ENCODE assay signal across 8 mouse cellular contexts in genomic region chr19:37375755-37376615, GRCm38 (mm10). TPM values are rescaled to one million over a fixed set of nuclear protein-coding genes. Genes with fewer than 3 reads are reported as not detected.
DNase-seq lines count a peak whose midpoint lies in the region; ATAC-seq and TF ChIP-seq lines count a peak whose summit lies in the region.

Gene Kif11, plus strand, starts transcription at chr19:37376403.

- peaks cover 56% of the 10 kb centered on the region for H3K79me2 ChIP-seq in C2C12 (ENCODE audit: control insufficient read depth, insufficient read depth)
- H3K79me2 ChIP-seq in liver, adult 2 months (ENCODE audit: control insufficient read depth, insufficient read depth, low read length), result peaks cover 3% of the 10 kb centered on the region; the same call in 1 of the 2 replicates
- peaks cover 46% of the 10 kb centered on the region for H3K79me2 ChIP-seq in myocyte (ENCODE audit: control insufficient read depth, insufficient read depth)

- peak; percentile 71; the same call in 1 of the 2 replicates for TF ChIP-seq POLR2A in brain, embryonic 14.5 days (IDR thresholded peaks at IDR 0.05; ENCODE audit: borderline replicate concordance, extremely low read depth, insufficient read depth, insufficient read length, poor library complexity, severe bottlenecking)
- peak; percentile 76 for TF ChIP-seq POLR2A in liver, adult 2 months (IDR thresholded peaks at IDR 0.05; ENCODE audit: extremely low read depth, insufficient read depth, low read length)
- peak; percentile 92 for TF ChIP-seq POLR2A in myocyte (IDR thresholded peaks at IDR 0.05; ENCODE audit: insufficient read length, low read depth)

- H3ac ChIP-seq in C2C12 (ENCODE audit: control insufficient read depth, insufficient read length, low read depth), result peak within 1 kb of the TSS; percentile 95
- H3ac ChIP-seq in myocyte (ENCODE audit: control insufficient read depth, insufficient read length), result peak within 1 kb of the TSS; percentile 20

- under 1% methylated on average over 73 of the region's 73 CpGs for WGBS in heart, embryonic 11.5 days (ENCODE audit: insufficient replicate concordance)
- under 1% methylated on average over 73 of the region's 73 CpGs for WGBS in kidney, embryonic 16.5 days
- WGBS in liver, adult 2 months, result under 1% methylated on average over 73 of the region's 73 CpGs

- TF ChIP-seq CTCF in C2C12 (IDR thresholded peaks at IDR 0.05; ENCODE audit: control insufficient read depth, insufficient read depth, insufficient read length), result no peak
- no peak for TF ChIP-seq CTCF in brain, embryonic 14.5 days (IDR thresholded peaks at IDR 0.05; ENCODE audit: borderline replicate concordance, extremely low read depth, insufficient read depth, insufficient read length)
- no peak for TF ChIP-seq CTCF in liver, adult 2 months (IDR thresholded peaks at IDR 0.05; ENCODE audit: low read depth, low read length)

- H3K27me3 ChIP-seq in C2C12 (ENCODE audit: control insufficient read depth, insufficient read depth, insufficient read length) (no peaks in the 10 kb centered on the region), myocyte (ENCODE audit: control insufficient read depth, insufficient read depth, insufficient read length) (no peaks in the 10 kb centered on the region)
- no peaks in the 10 kb centered on the region for H3K27me3 ChIP-seq in erythroblast, embryonic 14.5 days (ENCODE audit: control insufficient read depth)
- H3K27me3 ChIP-seq in heart, embryonic 11.5 days (ENCODE audit: control insufficient read depth, insufficient read depth, low read length), result no peaks in the 10 kb centered on the region
- no peaks in the 10 kb centered on the region for H3K27me3 ChIP-seq in kidney, embryonic 16.5 days (ENCODE audit: insufficient read depth, low read length)
- no peaks in the 10 kb centered on the region for H3K27me3 ChIP-seq in liver, adult 2 months (ENCODE audit: control insufficient read depth, insufficient read depth, low read length)
- no peaks in the 10 kb centered on the region for H3K27me3 ChIP-seq in splenic B cell, adult 2 months (ENCODE audit: control insufficient read depth, insufficient read depth, low read length, poor library complexity, severe bottlenecking)

- H3K4me1 ChIP-seq in erythroblast, embryonic 14.5 days (ENCODE audit: control insufficient read depth), result peaks cover 47% of the 10 kb centered on the region
- H3K4me1 ChIP-seq in heart, embryonic 11.5 days (ENCODE audit: control insufficient read depth, insufficient read depth, low read length), result no peaks in the 10 kb centered on the region
- peaks cover 27% of the 10 kb centered on the region for H3K4me1 ChIP-seq in kidney, embryonic 16.5 days (ENCODE audit: insufficient read depth, low read length)
- H3K4me1 ChIP-seq in liver, adult 2 months (ENCODE audit: control insufficient read depth, insufficient read depth, low read length), result peaks cover 3% of the 10 kb centered on the region; the same call in 1 of the 2 replicates

- H3K27ac ChIP-seq in heart, embryonic 11.5 days (ENCODE audit: low read depth, low read length), result peak within 1 kb of the TSS; percentile 96
- peak within 1 kb of the TSS; percentile 98 for H3K27ac ChIP-seq in kidney, embryonic 16.5 days (ENCODE audit: low read length)
- H3K27ac ChIP-seq in liver, adult 2 months (replicated peaks; ENCODE audit: insufficient read depth, low read depth, low read length), result peak within 1 kb of the TSS; percentile 72

- no peaks in the 10 kb centered on the region for H3K9me3 ChIP-seq in erythroblast, embryonic 14.5 days (ENCODE audit: control insufficient read depth, low read length)
- no peaks in the 10 kb centered on the region for H3K9me3 ChIP-seq in heart, embryonic 11.5 days (replicated peaks; ENCODE audit: control insufficient read depth, low read length)
- H3K9me3 ChIP-seq in kidney, embryonic 16.5 days (ENCODE audit: low read length), result no peaks in the 10 kb centered on the region

- H3K9ac ChIP-seq in heart, embryonic 11.5 days (ENCODE audit: low read depth, low read length), result peak within 1 kb of the TSS; percentile 90
- H3K9ac ChIP-seq in kidney, embryonic 16.5 days (replicated peaks; ENCODE audit: low read length), result peak within 1 kb of the TSS; percentile 88
- H3K9ac ChIP-seq in liver, adult 2 months (ENCODE audit: low read depth, low read length), result peak within 1 kb of the TSS; percentile 67

- peak within 1 kb of the TSS; percentile 92 for H3K4me3 ChIP-seq in C2C12 (ENCODE audit: insufficient read depth, poor library complexity, severe bottlenecking)
- peak within 1 kb of the TSS; percentile 100 for H3K4me3 ChIP-seq in erythroblast, embryonic 14.5 days (replicated peaks)
- H3K4me3 ChIP-seq in heart, embryonic 11.5 days (ENCODE audit: low read depth, low read length), result peak within 1 kb of the TSS; percentile 86
- peak within 1 kb of the TSS; percentile 98 for H3K4me3 ChIP-seq in kidney, embryonic 16.5 days (ENCODE audit: low read length)
- peak within 1 kb of the TSS; percentile 84 for H3K4me3 ChIP-seq in liver, adult 2 months (ENCODE audit: insufficient read depth, low read depth, low read length)
- peak within 1 kb of the TSS; percentile 89 for H3K4me3 ChIP-seq in myocyte

- peaks cover 16% of the 10 kb centered on the region for H3K36me3 ChIP-seq in C2C12 (ENCODE audit: control insufficient read depth, insufficient read depth)
- H3K36me3 ChIP-seq in erythroblast, embryonic 14.5 days (ENCODE audit: control insufficient read depth), result peaks cover 33% of the 10 kb centered on the region
- H3K36me3 ChIP-seq in heart, embryonic 11.5 days (ENCODE audit: control insufficient read depth, insufficient read depth, low read length), result no peaks in the 10 kb centered on the region
- H3K36me3 ChIP-seq in kidney, embryonic 16.5 days (ENCODE audit: insufficient read depth, low read length), result no peaks in the 10 kb centered on the region
- no peaks in the 10 kb centered on the region for H3K36me3 ChIP-seq in liver, adult 2 months (ENCODE audit: control insufficient read depth, insufficient read depth, low read length)
- no peaks in the 10 kb centered on the region for H3K36me3 ChIP-seq in myocyte (ENCODE audit: control insufficient read depth, insufficient read depth)
- H3K36me3 ChIP-seq in splenic B cell, adult 2 months (ENCODE audit: control insufficient read depth, insufficient read depth, low read length, poor library complexity, severe bottlenecking), result no peaks in the 10 kb centered on the region

- H3K4me2 ChIP-seq in heart, embryonic 11.5 days, result peak within 1 kb of the TSS; percentile 79
- H3K4me2 ChIP-seq in kidney, embryonic 16.5 days (replicated peaks; ENCODE audit: low read depth, low read length), result peak within 1 kb of the TSS; percentile 72
- peak within 1 kb of the TSS; percentile 84 for H3K4me2 ChIP-seq in myocyte (ENCODE audit: low read depth)

- ATAC-seq in heart, embryonic 11.5 days (replicated peaks; ENCODE audit: insufficient number of reproducible peaks, low FRiP score, low TSS enrichment), result peak; percentile 96
- ATAC-seq in kidney, embryonic 16.5 days (ENCODE audit: low FRiP score, low TSS enrichment), result peak; percentile 98

- H3K79me3 ChIP-seq in C2C12 (ENCODE audit: low read depth), result peaks cover 53% of the 10 kb centered on the region

- peak; percentile 100 for DNase-seq in brain, embryonic 14.5 days (ENCODE audit: low read depth)
- peak; percentile 88 for DNase-seq in liver, adult 2 months (ENCODE audit: extremely low read depth, low read depth, low spot score)
- peak; percentile 99 for DNase-seq in splenic B cell, adult 2 months (ENCODE audit: low read depth, low spot score)

TF ChIP-seq in C2C12, 6 proteins besides CTCF, POLR2A, EP300 and RAD21:
- TF ChIP-seq MAX (IDR thresholded peaks at IDR 0.05) (peak; percentile 62), FOSL1 (IDR thresholded peaks at IDR 0.05; ENCODE audit: insufficient read depth, low read length, poor library complexity, severe bottlenecking) (no peak), MYOD1 (IDR thresholded peaks at IDR 0.05; ENCODE audit: control insufficient read depth, insufficient read length, low read depth) (no peak), CEBPB (IDR thresholded peaks at IDR 0.05; ENCODE audit: low read depth) (no peak), MYOG (IDR thresholded peaks at IDR 0.05; ENCODE audit: control insufficient read depth, extremely low read depth, insufficient read length) (no peak), USF1 (IDR thresholded peaks at IDR 0.05; ENCODE audit: low read depth) (peak; percentile 54)

TF ChIP-seq in myocyte, 11 proteins besides CTCF, POLR2A, EP300 and RAD21:
- TF ChIP-seq MAX (IDR thresholded peaks at IDR 0.05; ENCODE audit: low read depth), result no peak
- TF ChIP-seq SRF (IDR thresholded peaks at IDR 0.05; ENCODE audit: control insufficient read depth, insufficient read length, low read depth), result peak; percentile 57
- TF ChIP-seq TCF3 (IDR thresholded peaks at IDR 0.05; ENCODE audit: insufficient read length, low read depth), result no peak
- TF ChIP-seq POLR2AphosphoS2 (IDR thresholded peaks at IDR 0.05; ENCODE audit: insufficient read length, low read depth), result peak; percentile 88
- peak; percentile 88 for TF ChIP-seq E2F4 (IDR thresholded peaks at IDR 0.05; ENCODE audit: insufficient read depth)
- no peak for TF ChIP-seq CEBPB (IDR thresholded peaks at IDR 0.05; ENCODE audit: insufficient read depth, poor library complexity, severe bottlenecking)
- TF ChIP-seq TCF12 (IDR thresholded peaks at IDR 0.05; ENCODE audit: insufficient read depth, poor library complexity, severe bottlenecking), result no peak
- peak; percentile 52 for TF ChIP-seq USF1 (IDR thresholded peaks at IDR 0.05; ENCODE audit: low read depth)
- peak in 1 of 3 experiments; percentile 3 for TF ChIP-seq MYOG (IDR thresholded peaks at IDR 0.05; ENCODE audit: control insufficient read depth in 1 of 3, insufficient read depth in 1 of 3, insufficient read length in 2 of 3, low read depth in 2 of 3)

RNA-seq across cellular contexts. Expression of gene Kif11, which starts in this region (rescaled TPM):
- polyA plus RNA-seq in C2C12 (2012; fragmentation: generic; extraction: Trizol) (10.5 TPM), myocyte (2012; fragmentation: generic; extraction: Trizol) (4.1 TPM)
- polyA plus RNA-seq in brain, embryonic 14.5 days (2012; rRNA removed), result 18.5 and 28.8 TPM in 2 replicates
- polyA plus RNA-seq in erythroblast, embryonic 14.5 days (2012), result 0.93 and 1.1 TPM in 2 replicates
- polyA plus RNA-seq in heart, embryonic 11.5 days (2014; fragmentation: Nextera tagmentation; extraction: Ambion mirVana), result 54.1 and 56.6 TPM in 2 replicates
- 57.1 and 61.4 TPM in 2 replicates for polyA plus RNA-seq in kidney, embryonic 16.5 days (2015; fragmentation: Nextera tagmentation; extraction: Ambion mirVana)
- total RNA-seq in liver, adult 2 months (2014; rRNA removed), result 0.55 and 1.7 TPM in 2 replicates
- 0.11 and 0.19 TPM in 2 replicates for polyA plus RNA-seq in liver, adult 2 months (2012; rRNA removed)

Comparison
In these comparisons a context has a peak if more than half of its experiments do, and no peak if none do; other contexts are left out.
1. Peak in every context shown above with its lines: DNase-seq, ATAC-seq, H3K4me3 ChIP-seq and H3K27ac ChIP-seq.